Mouse (Mus musculus) embryonic facial prominence, embryonic 12.5 days (tissue): ENCODE measurements around the gene Ltn1. TPM values are rescaled to one million over a fixed set of nuclear protein-coding genes. Genes with fewer than 3 reads are reported as not detected.

Experiments
- ATAC-seq: fragments of 200-750 bp; cut with Nextera tagmentation; 2 replicates; pipeline ENCODE4 v1.8.0; 2017; ENCODE audit not compliant: insufficient number of reproducible peaks, insufficient read depth, low FRiP score, low TSS enrichment
- H3K27ac ChIP-seq: fragments of 300-500 bp; sonication (generic); 2 replicates; pipeline ENCODE4 v1.5.1; 2016; ENCODE audit warnings: mild to moderate bottlenecking
- H3K27me3 ChIP-seq: fragments of 300-500 bp; sonication (generic); 2 replicates; pipeline ENCODE4 v1.6.1; 2016; ENCODE audit warnings: mild to moderate bottlenecking, moderate library complexity
- H3K36me3 ChIP-seq: fragments of 300-500 bp; sonication (generic); 2 replicates; pipeline ENCODE4 v1.6.1; 2016; ENCODE audit warnings: mild to moderate bottlenecking
- H3K4me1 ChIP-seq: fragments of 300-500 bp; sonication (generic); 2 replicates; pipeline ENCODE4 v1.6.1; 2016
- H3K4me2 ChIP-seq: fragments of 300-500 bp; sonication (generic); replicated peaks from 2 replicates; pipeline ENCODE4 v1.6.1; 2016; ENCODE audit warnings: mild to moderate bottlenecking, moderate library complexity
- H3K4me3 ChIP-seq: fragments of 300-500 bp; sonication (generic); 2 replicates; pipeline ENCODE4 v1.5.1; 2016; ENCODE audit warnings: mild to moderate bottlenecking
- H3K9ac ChIP-seq: fragments of 300-500 bp; sonication (generic); 2 replicates; pipeline ENCODE4 v1.6.1; 2016; ENCODE audit warnings: mild to moderate bottlenecking, moderate library complexity
- H3K9me3 ChIP-seq: fragments of 300-500 bp; sonication (generic); 2 replicates; pipeline ENCODE4 v1.6.1; 2016; ENCODE audit warnings: mild to moderate bottlenecking, moderate library complexity
- WGBS: fragments of 180-500 bp; shearing (Covaris S2); methylation state at CpG from one replicate; pipeline ENCODE4 v1.1.7; 2016; 5-methylcytosine and 5-hydroxymethylcytosine counted together
- polyA plus RNA-seq: library from polyadenylated mRNA; unstranded; fragments of >200 nt; fragmentation: Nextera tagmentation; extraction: Ambion mirVana; gene quantifications from 2 replicates; pipeline ENCODE4 v1.2.1, GENCODE M21; 2016

Ltn1 gene
- polyA plus RNA-seq, 1 experiment from 2014 or later, result 31.7 TPM

DNA sequence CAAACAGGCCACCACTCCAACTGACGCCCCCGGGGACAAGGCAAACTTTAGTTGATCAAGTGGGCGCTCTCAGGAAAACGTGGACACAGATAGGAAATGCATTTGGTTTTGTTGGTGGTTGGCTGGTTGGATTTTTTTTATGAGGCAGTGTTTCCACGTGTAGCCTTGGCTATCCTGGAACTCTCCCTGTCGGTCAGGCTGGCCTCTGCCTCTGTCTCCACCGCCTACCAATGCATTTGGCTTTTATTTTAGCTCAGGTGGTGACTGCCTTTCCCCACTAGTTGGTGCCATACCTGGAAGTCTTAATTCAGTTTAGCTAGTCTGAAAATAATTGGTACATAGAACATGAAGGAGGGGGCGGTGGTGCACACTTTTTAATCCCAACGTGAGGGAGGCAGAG is 8.7 kb upstream of the Ltn1 start:
- no peak overlapping the region for H3K27ac ChIP-seq
- H3K4me3 ChIP-seq, result peak overlapping the region; percentile 74
- peak overlapping the region; percentile 75 for H3K4me2 ChIP-seq
- no peak for ATAC-seq
- H3K9ac ChIP-seq, result peak overlapping the region; percentile 80
- 26% methylated on average over 9 of the region's 9 CpGs for WGBS
- no peaks in the 10 kb centered on the region; the same call in 1 of the 2 replicates for H3K36me3 ChIP-seq
- H3K9me3 ChIP-seq, result no peaks in the 10 kb centered on the region
- no peaks in the 10 kb centered on the region for H3K27me3 ChIP-seq
- peaks cover 6% of the 10 kb centered on the region; the same call in 1 of the 2 replicates for H3K4me1 ChIP-seq

DNA sequence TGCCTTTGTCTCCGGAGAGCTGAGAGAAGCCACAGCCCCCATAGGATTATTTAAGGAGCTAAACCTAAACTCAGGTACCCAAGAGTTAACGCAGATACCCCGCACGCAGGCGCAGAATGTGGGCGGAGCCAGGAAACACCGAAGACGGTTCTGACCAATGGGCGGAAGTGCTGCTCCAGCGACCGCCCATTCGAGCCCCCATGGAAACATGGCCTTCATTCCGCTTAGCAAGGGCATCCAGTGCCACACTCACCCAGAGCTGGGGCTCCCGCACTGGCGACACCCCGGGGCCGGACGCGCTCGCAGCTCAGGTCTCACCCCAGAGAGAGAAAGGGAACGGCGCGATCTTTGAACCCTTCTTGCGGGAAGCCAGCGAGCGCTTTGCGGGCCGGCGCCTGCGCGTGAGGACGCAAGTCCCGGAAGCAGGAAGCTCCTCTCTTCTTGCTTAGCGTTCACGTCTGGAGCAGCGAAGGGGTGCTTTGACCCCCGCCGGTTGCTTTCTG is 7.8 kb upstream of the Ltn1 start, which contains the start of gene Rwdd2b:
Gene Rwdd2b, minus strand, starts transcription at position 390 of the 503 bp plus-strand sequence.
- Histone ChIP-seq H3K4me3 (peak within 1 kb of the TSS; percentile 74), H3K27ac (peak within 1 kb of the TSS; percentile 83), H3K4me2 (peak within 1 kb of the TSS; percentile 75), H3K36me3 (no peaks in the 10 kb centered on the region; the same call in 1 of the 2 replicates), H3K9ac (peak within 1 kb of the TSS; percentile 80), H3K27me3 (no peaks in the 10 kb centered on the region), H3K4me1 (peaks cover 6% of the 10 kb centered on the region; the same call in 1 of the 2 replicates), H3K9me3 (no peaks in the 10 kb centered on the region)
- WGBS, result under 1% methylated on average over 38 of the region's 38 CpGs
- peak; percentile 94 for ATAC-seq

DNA sequence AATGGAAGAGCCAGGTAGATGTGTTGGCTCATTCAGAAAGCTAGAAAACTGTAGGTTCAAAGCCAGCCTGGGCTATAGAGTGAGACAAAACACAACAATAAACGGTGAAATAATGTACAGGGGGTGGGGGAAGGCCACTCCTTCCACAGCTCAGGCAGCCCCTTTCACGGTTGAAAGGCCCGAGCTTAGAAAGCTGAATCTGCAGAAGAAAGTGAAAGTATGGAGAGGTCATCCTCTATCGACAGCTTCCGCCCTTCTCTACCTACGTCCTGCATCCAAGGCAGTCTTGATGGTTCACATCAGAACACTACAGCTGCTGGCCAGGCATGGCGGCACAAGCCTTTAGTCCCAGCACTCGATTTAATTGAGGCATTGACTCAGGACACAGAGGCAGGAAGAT is 6.3 kb upstream of the Ltn1 start:
- 91% methylated on average over 8 of the region's 8 CpGs for WGBS
- no peaks in the 10 kb centered on the region for H3K9me3 ChIP-seq
- H3K27ac ChIP-seq, result no peak overlapping the region
- ATAC-seq, result no peak
- H3K4me1 ChIP-seq, result peaks cover 6% of the 10 kb centered on the region; the same call in 1 of the 2 replicates
- H3K27me3 ChIP-seq, result no peaks in the 10 kb centered on the region
- no peaks in the 10 kb centered on the region; the same call in 1 of the 2 replicates for H3K36me3 ChIP-seq
- no peak overlapping the region for H3K4me3 ChIP-seq
- no peak overlapping the region for H3K9ac ChIP-seq
- no peak overlapping the region for H3K4me2 ChIP-seq

DNA sequence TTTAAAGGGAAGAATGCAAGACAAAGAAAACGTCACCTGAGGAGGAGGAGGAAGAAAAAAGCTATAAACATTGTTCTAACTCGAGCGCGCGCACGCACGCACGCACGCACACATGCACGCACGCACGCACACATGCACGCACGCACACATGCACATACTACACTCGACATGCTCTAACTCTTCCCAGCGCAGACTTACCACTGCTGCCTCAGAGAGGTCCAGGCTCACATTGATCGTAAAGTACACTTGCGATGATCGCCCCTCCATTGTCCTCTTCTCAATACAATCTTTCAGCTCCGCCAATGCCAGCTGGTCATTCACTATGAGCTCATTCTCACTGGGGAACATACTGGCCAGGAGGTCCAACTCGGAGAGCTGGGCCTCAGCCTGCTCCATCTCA is 4.7 kb upstream of the Ltn1 start:
- Histone ChIP-seq H3K27ac (no peak overlapping the region), H3K36me3 (no peaks in the 10 kb centered on the region; the same call in 1 of the 2 replicates), H3K27me3 (no peaks in the 10 kb centered on the region), H3K9me3 (no peaks in the 10 kb centered on the region), H3K4me2 (no peak overlapping the region), H3K9ac (no peak overlapping the region), H3K4me3 (no peak overlapping the region), H3K4me1 (peaks cover 6% of the 10 kb centered on the region; the same call in 1 of the 2 replicates)
- no peak for ATAC-seq
- WGBS, result 95% methylated on average over 21 of the region's 21 CpGs

DNA sequence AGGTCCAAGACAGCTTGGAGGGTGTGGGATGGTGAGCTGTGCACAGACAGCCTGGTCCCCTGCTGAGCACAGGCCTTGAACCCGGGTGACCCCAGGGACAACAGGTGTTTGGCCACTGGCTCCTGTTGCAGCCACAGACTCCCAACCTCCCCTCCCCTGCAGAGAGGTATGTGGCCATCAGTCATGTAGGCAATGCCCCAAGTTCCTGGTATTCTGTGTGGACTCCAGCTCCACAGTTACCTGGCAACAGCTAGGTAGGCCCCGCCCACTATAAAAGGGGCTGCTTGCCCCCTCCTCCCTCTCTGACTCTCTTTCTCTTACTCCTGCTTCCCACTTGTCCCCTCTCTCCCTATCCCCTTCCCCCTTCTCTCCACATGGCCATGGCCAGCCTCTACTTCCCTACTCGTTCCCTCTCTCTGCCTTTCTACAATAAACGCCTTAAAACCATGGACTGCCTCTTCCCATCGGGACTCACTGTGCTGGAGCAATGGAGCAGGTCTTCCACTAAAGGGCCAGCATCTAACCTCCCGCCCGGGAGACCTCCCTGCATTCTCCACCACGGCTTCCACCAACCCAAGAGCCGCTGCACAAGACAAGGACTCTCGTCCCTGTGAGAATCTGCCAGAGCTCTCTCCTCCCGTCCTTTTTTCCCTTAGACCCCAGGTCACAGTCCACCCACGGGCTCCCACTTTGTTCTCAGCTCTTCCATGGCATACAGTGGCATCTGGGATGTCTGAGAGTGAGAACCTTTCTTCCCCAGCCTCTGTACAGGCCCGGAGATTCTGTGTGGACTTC is 3.2 kb upstream of the Ltn1 start:
- WGBS, result 82% methylated on average over 13 of the region's 13 CpGs

DNA sequence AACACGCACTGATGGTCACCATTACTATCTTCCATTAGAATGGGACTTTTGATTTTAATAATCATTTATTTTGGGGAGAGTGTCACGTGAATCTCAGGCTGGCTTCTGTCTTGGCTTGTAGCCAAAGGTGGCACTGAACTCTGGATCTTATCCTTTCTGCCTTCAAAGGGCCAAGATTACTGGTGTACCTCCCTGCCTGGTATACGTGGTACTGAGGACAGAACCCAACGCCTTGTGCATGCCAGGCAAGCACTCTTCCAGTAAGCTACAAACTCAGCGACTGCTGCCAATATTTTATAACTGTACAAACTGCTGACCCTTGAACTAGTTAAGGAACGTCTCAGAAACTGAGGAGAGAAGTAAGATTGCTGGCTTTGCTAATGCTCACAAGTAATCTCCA is 2.5 kb upstream of the Ltn1 start:
- no peak for ATAC-seq
- WGBS, result 87% methylated on average over 6 of the region's 6 CpGs

More for the DNA sequence above, 3.2 kb upstream of the Ltn1 start:
- peaks cover 6% of the 10 kb centered on the region; the same call in 1 of the 2 replicates for H3K4me1 ChIP-seq
- no peaks in the 10 kb centered on the region; the same call in 1 of the 2 replicates for H3K36me3 ChIP-seq
- H3K4me3 ChIP-seq, result no peak overlapping the region
- no peak overlapping the region for H3K27ac ChIP-seq
- H3K9me3 ChIP-seq, result no peaks in the 10 kb centered on the region
- H3K4me2 ChIP-seq, result no peak overlapping the region
- no peaks in the 10 kb centered on the region for H3K27me3 ChIP-seq
- no peak overlapping the region for H3K9ac ChIP-seq
- ATAC-seq, result no peak

DNA sequence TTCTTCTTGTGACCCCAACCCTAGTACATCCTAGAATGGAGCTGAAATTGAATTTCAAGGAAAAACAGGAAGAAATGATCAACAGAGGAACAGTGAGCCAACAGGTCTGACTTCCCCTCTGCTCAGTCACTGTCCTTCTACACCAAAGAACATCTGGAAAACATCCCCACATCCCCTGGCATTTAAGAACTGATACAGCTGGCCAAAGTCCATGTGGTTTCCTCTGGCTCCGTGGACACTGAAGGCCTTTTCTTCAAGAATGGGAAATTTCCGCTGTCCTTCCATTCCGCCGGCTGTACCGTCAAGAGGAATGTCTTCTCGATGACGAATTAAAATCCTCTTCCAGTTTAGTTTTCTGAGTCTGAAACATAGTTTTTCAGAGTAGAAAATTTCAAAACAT is 1.9 kb upstream of the Ltn1 start:
- no peak overlapping the region for H3K27ac ChIP-seq
- H3K27me3 ChIP-seq, result no peaks in the 10 kb centered on the region
- no peak for ATAC-seq
- no peaks in the 10 kb centered on the region for H3K9me3 ChIP-seq
- peaks cover 6% of the 10 kb centered on the region; the same call in 1 of the 2 replicates for H3K4me1 ChIP-seq
- no peak overlapping the region for H3K4me3 ChIP-seq
- no peak overlapping the region for H3K4me2 ChIP-seq
- 91% methylated on average over 7 of the region's 7 CpGs for WGBS
- H3K36me3 ChIP-seq, result no peaks in the 10 kb centered on the region; the same call in 1 of the 2 replicates
- H3K9ac ChIP-seq, result no peak overlapping the region

More for the DNA sequence above, 2.5 kb upstream of the Ltn1 start:
- Histone ChIP-seq H3K4me2 (no peak overlapping the region), H3K36me3 (no peaks in the 10 kb centered on the region; the same call in 1 of the 2 replicates), H3K27me3 (no peaks in the 10 kb centered on the region), H3K9me3 (no peaks in the 10 kb centered on the region), H3K9ac (no peak overlapping the region), H3K4me3 (no peak overlapping the region), H3K27ac (no peak overlapping the region), H3K4me1 (peaks cover 6% of the 10 kb centered on the region; the same call in 1 of the 2 replicates)

DNA sequence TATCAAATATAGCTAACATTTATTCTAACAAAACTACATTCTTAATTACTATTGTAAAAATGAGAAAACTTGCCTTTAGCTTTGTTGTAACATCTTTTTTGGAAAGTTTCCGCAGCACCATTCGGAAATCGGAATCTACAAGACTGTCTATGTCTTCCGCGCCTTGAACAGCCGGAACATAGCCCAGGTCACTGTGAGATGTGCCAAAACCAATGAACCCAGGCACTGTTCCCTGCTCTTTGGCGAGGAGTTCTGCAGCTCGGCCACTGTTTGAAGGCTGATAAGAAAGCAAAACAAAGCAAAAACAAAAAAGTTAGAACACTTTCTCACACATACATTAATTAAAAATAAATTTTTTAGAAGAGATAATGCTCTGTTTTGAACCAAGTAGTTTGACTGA is 4.9 kb downstream of the Ltn1 start:
- no peak overlapping the region for H3K9ac ChIP-seq
- 96% methylated on average over 8 of the region's 8 CpGs for WGBS
- H3K27ac ChIP-seq, result no peak overlapping the region
- H3K9me3 ChIP-seq, result no peaks in the 10 kb centered on the region
- H3K27me3 ChIP-seq, result no peaks in the 10 kb centered on the region
- H3K4me2 ChIP-seq, result no peak overlapping the region
- no peak for ATAC-seq
- no peak overlapping the region for H3K4me3 ChIP-seq
- H3K36me3 ChIP-seq, result peaks cover 40% of the 10 kb centered on the region
- peaks cover 6% of the 10 kb centered on the region; the same call in 1 of the 2 replicates for H3K4me1 ChIP-seq

DNA sequence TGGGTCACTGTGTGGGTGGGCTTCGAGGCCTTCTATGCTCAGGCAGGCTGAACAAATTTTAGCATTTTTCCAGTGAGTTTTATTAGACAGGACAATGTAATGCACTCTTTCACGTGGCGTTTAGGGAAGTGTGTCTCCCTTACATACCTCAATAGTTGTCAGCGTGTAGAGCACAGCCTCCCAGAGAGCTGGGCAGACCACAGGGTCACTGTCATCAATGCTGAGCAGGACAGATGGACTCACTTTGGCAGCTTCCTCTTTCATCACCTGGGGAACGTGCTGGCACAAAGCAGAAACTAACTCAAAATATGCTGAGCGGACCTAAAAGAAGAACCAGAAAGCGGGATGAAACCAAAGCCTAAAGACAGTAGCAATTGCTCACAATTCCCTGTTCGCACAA is 11.8 kb downstream of the Ltn1 start:
- H3K4me3 ChIP-seq, result no peak overlapping the region
- WGBS, result 95% methylated on average over 8 of the region's 8 CpGs
- H3K9ac ChIP-seq, result no peak overlapping the region
- peaks cover 11% of the 10 kb centered on the region; the same call in 1 of the 2 replicates for H3K9me3 ChIP-seq
- H3K27me3 ChIP-seq, result no peaks in the 10 kb centered on the region
- no peak for ATAC-seq
- peaks cover 91% of the 10 kb centered on the region for H3K36me3 ChIP-seq
- H3K27ac ChIP-seq, result no peak overlapping the region
- H3K4me2 ChIP-seq, result no peak overlapping the region
- no peaks in the 10 kb centered on the region for H3K4me1 ChIP-seq

DNA sequence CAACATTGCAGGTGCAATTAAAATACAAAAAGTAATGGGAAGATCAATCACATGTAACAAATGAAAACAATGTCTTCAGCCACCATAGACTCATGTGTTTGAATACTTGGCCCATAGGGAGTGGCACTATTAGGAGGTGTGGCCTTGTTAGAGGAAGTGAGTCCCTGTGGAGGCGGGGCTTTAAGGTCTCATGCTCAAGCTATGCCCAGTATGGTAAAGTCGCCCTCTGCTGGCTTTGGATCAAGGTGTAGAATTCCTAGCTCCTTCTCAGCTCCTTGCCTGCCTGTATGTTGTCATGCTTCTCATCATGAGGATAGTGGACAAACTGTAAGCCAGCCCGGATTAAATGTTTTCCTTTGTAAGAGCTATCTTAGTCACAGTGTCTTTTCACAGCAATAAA is 27.4 kb downstream of the Ltn1 start:
- WGBS, result 82% methylated on average over 3 of the region's 3 CpGs
- peaks cover 56% of the 10 kb centered on the region for H3K36me3 ChIP-seq

DNA sequence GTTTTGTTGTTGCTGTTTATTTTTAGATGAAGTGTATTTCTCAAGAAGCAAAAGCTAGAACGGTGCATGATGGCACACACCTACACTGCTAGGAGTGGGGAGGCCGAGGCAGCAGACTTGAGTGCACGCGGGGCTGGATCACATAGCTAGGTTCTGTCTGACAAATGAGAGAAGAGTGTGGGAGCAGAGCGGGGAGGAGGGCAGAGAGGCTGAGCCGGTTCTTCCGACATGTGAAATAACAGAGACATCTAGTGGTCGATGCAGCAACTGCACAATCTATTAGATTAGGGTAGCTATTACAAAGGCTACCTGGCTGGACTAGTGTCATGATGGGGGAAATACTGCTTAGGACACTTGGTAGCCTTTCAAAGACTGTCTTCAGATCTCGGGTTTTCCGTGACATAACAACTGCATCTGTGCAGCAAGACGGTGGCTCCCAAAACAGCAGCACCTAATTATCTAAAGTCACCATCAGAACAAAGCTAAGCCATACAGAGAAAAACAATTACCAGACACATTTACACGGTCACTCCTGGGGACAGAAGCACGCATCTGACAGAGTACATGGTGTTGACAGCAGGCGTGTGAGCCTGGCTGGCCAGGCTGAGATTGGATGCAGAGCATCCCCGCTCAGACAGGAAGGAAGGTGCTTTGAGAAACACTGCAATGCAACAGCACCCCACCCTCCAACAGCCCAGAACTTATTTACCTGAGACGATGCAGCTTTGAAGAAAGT is 38.4 kb downstream of the Ltn1 start:
- no peak overlapping the region for H3K4me3 ChIP-seq
- H3K36me3 ChIP-seq, result peaks cover 60% of the 10 kb centered on the region
- H3K9ac ChIP-seq, result no peak overlapping the region
- H3K4me2 ChIP-seq, result no peak overlapping the region
- 52% methylated on average over 16 of the region's 16 CpGs for WGBS
- H3K27me3 ChIP-seq, result no peaks in the 10 kb centered on the region
- no peak overlapping the region for H3K27ac ChIP-seq
- H3K4me1 ChIP-seq, result no peaks in the 10 kb centered on the region
- no peaks in the 10 kb centered on the region for H3K9me3 ChIP-seq
- ATAC-seq, result peak; percentile 15; the same call in 1 of the 2 replicates

More for the DNA sequence above, 27.4 kb downstream of the Ltn1 start:
- Histone ChIP-seq H3K4me2 (no peak overlapping the region), H3K4me1 (no peaks in the 10 kb centered on the region), H3K9ac (no peak overlapping the region), H3K9me3 (no peaks in the 10 kb centered on the region), H3K4me3 (no peak overlapping the region), H3K27ac (no peak overlapping the region), H3K27me3 (no peaks in the 10 kb centered on the region)
- no peak for ATAC-seq
